Mouse (Mus musculus) heart, embryonic 14.5 days (tissue): ENCODE measurements around the gene Far1. TPM values are rescaled to one million over a fixed set of nuclear protein-coding genes. Genes with fewer than 3 reads are reported as not detected.
A peak's percentile ranks its signal among the peaks of the same experiment; 100 is the strongest.

ENCODE experiments used
- ATAC-seq: fragments of 200-750 bp; cut with Nextera tagmentation; 2 replicates; pipeline ENCODE4 v1.8.0; 2017; ENCODE audit warnings: low read depth, moderate TSS enrichment; ENCODE audit not compliant: insufficient number of reproducible peaks, insufficient read depth, low FRiP score
- H3K27ac ChIP-seq, 2 experiments: fragments of 200-500 bp in 1 of 2; fragments of 300-500 bp in 1 of 2; sonication (generic) in 1 of 2; replicated peaks in 1 of 2; 2 replicates each; pipeline ENCODE4 v1.5.1; 2012 to 2014; ENCODE audit warnings: low read depth in 2 of 2, low read length in 2 of 2, control low read depth in 1 of 2, mild to moderate bottlenecking in 1 of 2, mixed read lengths in 1 of 2; ENCODE audit not compliant: control insufficient read depth in 1 of 2, insufficient read depth in 1 of 2
- H3K27me3 ChIP-seq: fragments of 300-500 bp; sonication (generic); 2 replicates; pipeline ENCODE4 v1.6.1; 2014; ENCODE audit warnings: mild to moderate bottlenecking, low read length, control low read depth; ENCODE audit not compliant: control insufficient read depth, insufficient read depth
- H3K36me3 ChIP-seq: fragments of 300-500 bp; sonication (generic); 2 replicates; pipeline ENCODE4 v1.6.1; 2014; ENCODE audit warnings: mild to moderate bottlenecking, control low read depth, low read length, mixed read lengths; ENCODE audit not compliant: control insufficient read depth, insufficient read depth
- H3K4me1 ChIP-seq, 2 experiments: fragments of 200-500 bp in 1 of 2; fragments of 300-500 bp in 1 of 2; sonication (generic) in 1 of 2; 2 replicates each; pipeline ENCODE4 v1.6.1; 2012 to 2014; ENCODE audit warnings: low read length in 2 of 2, control low read depth in 1 of 2, mixed read lengths in 1 of 2; ENCODE audit not compliant: control insufficient read depth in 2 of 2, insufficient read depth in 2 of 2
- H3K4me2 ChIP-seq: fragments of 300-500 bp; sonication (generic); 2 replicates; pipeline ENCODE4 v1.6.1; 2014; ENCODE audit warnings: mild to moderate bottlenecking, low read length
- H3K4me3 ChIP-seq, 2 experiments: fragments of 200-500 bp in 1 of 2; fragments of 300-500 bp in 1 of 2; sonication (generic) in 1 of 2; 2 replicates each; pipeline ENCODE4 v1.5.1; 2012 to 2014; ENCODE audit warnings: low read length in 2 of 2, mild to moderate bottlenecking in 2 of 2, control low read depth in 1 of 2, low read depth in 1 of 2, moderate library complexity in 1 of 2; ENCODE audit not compliant: control insufficient read depth in 1 of 2, insufficient read depth in 1 of 2
- H3K9ac ChIP-seq: fragments of 300-500 bp; sonication (generic); 2 replicates; pipeline ENCODE4 v1.6.1; 2014; ENCODE audit warnings: mild to moderate bottlenecking, low read length
- H3K9me3 ChIP-seq: fragments of 300-500 bp; sonication (generic); 2 replicates; pipeline ENCODE4 v1.6.1; 2016; ENCODE audit warnings: low read length, control low read depth; ENCODE audit not compliant: control insufficient read depth
- WGBS: fragments of 180-500 bp; shearing (Covaris S2); extraction: QIAGEN DNeasy Blood & Tissue Kit; methylation state at CpG from one replicate; pipeline ENCODE4 v1.1.7; 2014; 5-methylcytosine and 5-hydroxymethylcytosine counted together
- polyA plus RNA-seq: library from polyadenylated mRNA; unstranded; fragments of >200 nt; fragmentation: Nextera tagmentation; extraction: Ambion mirVana; gene quantifications from 2 replicates; pipeline ENCODE4 v1.2.1, GENCODE M21; 2014

Gene Far1
- polyA plus RNA-seq, 1 experiment from 2014 or later, result 54.9 TPM

DNA sequence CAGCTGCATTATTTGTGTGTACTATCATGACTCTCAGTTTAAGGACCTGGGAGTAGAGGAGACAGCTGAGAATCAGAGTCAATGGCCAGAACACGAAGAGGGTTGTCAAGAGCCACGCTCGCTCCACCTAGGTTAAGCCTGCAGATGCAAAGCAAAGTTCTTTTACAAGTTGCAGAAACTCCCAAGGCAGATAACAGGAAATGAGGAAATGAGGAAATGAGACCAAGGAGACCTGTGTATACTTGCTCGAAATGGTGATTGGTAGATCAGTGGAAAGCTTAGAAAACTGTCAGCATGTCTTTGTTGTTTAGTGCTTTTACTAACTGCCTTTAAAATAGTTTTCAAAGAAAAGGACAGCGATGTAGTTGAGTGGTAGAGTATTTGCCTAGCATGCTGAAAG lies 8.6 kb upstream of the Far1 start:
- Histone ChIP-seq H3K36me3 (no peaks in the 10 kb centered on the region), H3K27me3 (no peaks in the 10 kb centered on the region), H3K4me1 (no peaks in the 10 kb centered on the region), H3K4me3 (no peak overlapping the region), H3K9ac (no peak overlapping the region), H3K27ac (no peak overlapping the region), H3K9me3 (no peaks in the 10 kb centered on the region), H3K4me2 (no peak overlapping the region)
- 54% methylated on average over 5 of the region's 5 CpGs for WGBS
- ATAC-seq, result no peak

- WGBS, result 82% methylated on average over 4 of the region's 4 CpGs
- Histone ChIP-seq H3K4me1 (no peaks in the 10 kb centered on the region), H3K27ac (no peak overlapping the region), H3K4me2 (no peak overlapping the region), H3K9me3 (no peaks in the 10 kb centered on the region), H3K36me3 (no peaks in the 10 kb centered on the region), H3K9ac (no peak overlapping the region), H3K27me3 (no peaks in the 10 kb centered on the region), H3K4me3 (no peak overlapping the region)
- ATAC-seq, result no peak
Observed at GRCm38 (mm10) chr7:113505516-113506045, 8.1 kb upstream of the Far1 start.

DNA sequence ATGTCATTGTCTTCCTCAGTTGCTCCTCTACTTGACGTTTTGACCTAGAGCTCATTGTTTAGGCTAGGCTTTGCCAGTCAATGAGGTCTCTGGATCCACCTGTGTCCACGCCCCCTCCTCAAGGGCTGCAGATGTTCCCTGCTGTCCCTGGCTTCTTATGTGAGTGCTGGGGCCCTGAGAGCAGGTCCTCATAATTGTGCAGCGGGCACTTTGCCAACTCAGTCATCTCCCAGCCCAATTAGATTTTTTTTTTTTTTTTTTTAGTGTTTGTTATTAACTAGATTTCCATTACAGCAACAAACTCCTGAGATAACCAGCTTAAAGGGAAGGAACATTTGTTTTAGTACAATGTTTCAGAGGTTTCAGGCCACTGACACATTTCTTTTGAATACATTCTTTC lies 5.8 kb upstream of the Far1 start:
- Histone ChIP-seq H3K36me3 (no peaks in the 10 kb centered on the region), H3K27me3 (no peaks in the 10 kb centered on the region), H3K9me3 (no peaks in the 10 kb centered on the region), H3K4me1 (peaks cover 0 to 5% of the 10 kb centered on the region in 2 experiments; a peak in 1 of 4 replicates), H3K9ac (no peak overlapping the region), H3K4me3 (no peak overlapping the region), H3K4me2 (no peak overlapping the region), H3K27ac (no peak overlapping the region)
- no peak for ATAC-seq
- 64% methylated on average over 3 of the region's 3 CpGs for WGBS

- H3K36me3 ChIP-seq, result no peaks in the 10 kb centered on the region
- peaks cover 0 to 13% of the 10 kb centered on the region in 2 experiments; a peak in 2 of 4 replicates for H3K4me1 ChIP-seq
- no peak overlapping the region for H3K4me3 ChIP-seq
- 84% methylated on average over 3 of the region's 3 CpGs for WGBS
- no peak overlapping the region for H3K9ac ChIP-seq
- H3K4me2 ChIP-seq, result no peak overlapping the region
- no peak overlapping the region for H3K27ac ChIP-seq
- no peak for ATAC-seq
- H3K9me3 ChIP-seq, result no peaks in the 10 kb centered on the region
- H3K27me3 ChIP-seq, result no peaks in the 10 kb centered on the region
Observed at GRCm38 (mm10) chr7:113511396-113511795, 2.2 kb upstream of the Far1 start.

GRCm38 (mm10) chr7:113512527-113513285 lies 928 bp upstream of the Far1 start:
- Histone ChIP-seq H3K4me3 (peak overlapping the region; percentile 67 to 96), H3K4me1 (peaks cover 0 to 13% of the 10 kb centered on the region in 2 experiments; a peak in 2 of 4 replicates), H3K27ac (peak overlapping the region; percentile 5 to 59; a peak in 3 of 4 replicates), H3K9me3 (no peaks in the 10 kb centered on the region), H3K36me3 (no peaks in the 10 kb centered on the region), H3K27me3 (no peaks in the 10 kb centered on the region), H3K9ac (peak overlapping the region; percentile 75), H3K4me2 (peak overlapping the region; percentile 94)
- WGBS, result 12% methylated on average over 20 of the region's 20 CpGs
- no peak for ATAC-seq

GRCm38 (mm10) chr7:113513963-113514649 lies 472 bp downstream of the Far1 start:
- WGBS, result under 1% methylated on average over 45 of the region's 45 CpGs
- peak overlapping the region; percentile 77 for H3K4me2 ChIP-seq
- H3K27me3 ChIP-seq, result no peaks in the 10 kb centered on the region

DNA sequence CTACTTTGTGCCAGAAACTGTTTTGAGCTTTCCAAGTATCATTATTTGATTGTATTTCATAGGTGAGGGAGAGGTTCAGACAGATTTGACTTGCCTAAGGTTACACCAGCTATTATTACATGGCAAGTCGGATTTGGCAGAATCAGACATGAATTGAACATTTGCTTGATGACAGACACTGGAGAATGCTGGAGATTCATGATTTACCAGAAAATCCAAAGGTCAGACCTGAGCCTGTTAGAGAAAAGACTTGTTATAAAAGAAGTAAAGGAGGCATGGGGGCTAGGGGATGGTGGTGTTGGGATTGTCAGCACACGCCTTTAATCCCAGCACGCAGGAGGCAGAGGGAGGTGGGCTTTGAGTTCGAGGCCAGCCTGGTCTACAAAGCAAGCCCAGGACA lies 2.2 kb downstream of the Far1 start:
- no peaks in the 10 kb centered on the region for H3K27me3 ChIP-seq
- no peak overlapping the region for H3K4me2 ChIP-seq
- no peak overlapping the region for H3K9ac ChIP-seq
- peaks cover 0 to 13% of the 10 kb centered on the region in 2 experiments; a peak in 2 of 4 replicates for H3K4me1 ChIP-seq
- H3K9me3 ChIP-seq, result no peaks in the 10 kb centered on the region
- no peak for ATAC-seq
- H3K36me3 ChIP-seq, result no peaks in the 10 kb centered on the region
- no peak overlapping the region for H3K4me3 ChIP-seq
- 89% methylated on average over 4 of the region's 4 CpGs for WGBS
- no peak overlapping the region for H3K27ac ChIP-seq

More at GRCm38 (mm10) chr7:113513963-113514649, 472 bp downstream of the Far1 start:
- peak overlapping the region; percentile 86 to 90 for H3K27ac ChIP-seq
- peak overlapping the region; percentile 67 to 96 for H3K4me3 ChIP-seq
- H3K4me1 ChIP-seq, result peaks cover 0 to 13% of the 10 kb centered on the region in 2 experiments; a peak in 2 of 4 replicates
- ATAC-seq, result peak; percentile 74
- H3K9me3 ChIP-seq, result no peaks in the 10 kb centered on the region
- H3K9ac ChIP-seq, result peak overlapping the region; percentile 92
- no peaks in the 10 kb centered on the region for H3K36me3 ChIP-seq
